Mouse (Mus musculus): ENCODE data around the gene Kifc1.
A peak's percentile ranks its signal among the peaks of the same experiment; 100 is the strongest.

The Kifc1 gene

GRCm38 (mm10) chr17:33842966-33843795 lies 47.3 kb downstream of the Kifc1 start, which contains the start of gene Cd320:
Gene Cd320, plus strand, starts transcription at chr17:33843091.
- peak; percentile 86 for DNase-seq (ENCODE audit: low spot score)

- no peak for DNase-seq (ENCODE audit: low spot score)
Measured at GRCm38 (mm10) chr17:33829561-33829960, 60.9 kb downstream of the Kifc1 start.

- DNase-seq (ENCODE audit: low spot score) = peak; percentile 78
Measured at GRCm38 (mm10) chr17:33828892-33829291, 61.6 kb downstream of the Kifc1 start.

- DNase-seq (ENCODE audit: low spot score) = no peak
Measured at GRCm38 (mm10) chr17:33826850-33827249, 63.6 kb downstream of the Kifc1 start.
